Mouse (Mus musculus): ENCODE measurements around the gene Hsd11b1.
A peak's percentile ranks its signal among the peaks of the same experiment; 100 is the strongest.
"Not testable (repeated sequence)": the region's sequence is repeated elsewhere in the genome, so short reads cannot be mapped to it uniquely, and the experiment has no call there.

Gene Hsd11b1

DNA sequence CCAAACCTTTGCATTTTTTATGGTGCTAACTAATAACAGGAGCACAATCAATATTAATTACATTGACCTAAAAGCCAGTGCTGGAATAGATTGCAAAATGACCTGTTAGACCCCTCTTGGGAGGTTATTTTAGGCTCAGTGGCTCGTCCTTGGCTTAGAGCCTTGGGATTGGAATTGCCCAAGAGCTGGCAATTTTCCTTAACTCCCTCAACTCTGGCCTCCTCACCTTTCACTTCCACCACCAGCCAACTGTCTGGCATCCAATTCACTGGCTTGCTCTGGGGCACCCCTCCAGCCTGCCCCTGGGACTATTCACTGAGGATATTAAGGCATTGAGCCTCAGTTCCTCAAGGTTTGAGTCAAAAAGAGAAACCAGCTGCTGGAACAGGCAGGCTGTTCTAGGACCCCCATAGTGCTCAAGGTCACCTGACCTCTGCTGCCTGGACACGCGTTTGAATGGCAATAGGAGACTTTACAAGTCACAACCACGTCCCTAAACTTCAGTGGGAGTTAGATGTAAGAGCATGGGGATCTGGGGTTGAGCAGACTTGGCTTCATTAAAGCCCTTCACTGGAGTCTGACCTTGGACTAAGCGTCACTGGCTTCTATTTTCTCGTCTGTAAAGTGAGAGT lies 14.7 kb upstream of the Hsd11b1 start:
- DNase-seq: peak; percentile 48

DNA sequence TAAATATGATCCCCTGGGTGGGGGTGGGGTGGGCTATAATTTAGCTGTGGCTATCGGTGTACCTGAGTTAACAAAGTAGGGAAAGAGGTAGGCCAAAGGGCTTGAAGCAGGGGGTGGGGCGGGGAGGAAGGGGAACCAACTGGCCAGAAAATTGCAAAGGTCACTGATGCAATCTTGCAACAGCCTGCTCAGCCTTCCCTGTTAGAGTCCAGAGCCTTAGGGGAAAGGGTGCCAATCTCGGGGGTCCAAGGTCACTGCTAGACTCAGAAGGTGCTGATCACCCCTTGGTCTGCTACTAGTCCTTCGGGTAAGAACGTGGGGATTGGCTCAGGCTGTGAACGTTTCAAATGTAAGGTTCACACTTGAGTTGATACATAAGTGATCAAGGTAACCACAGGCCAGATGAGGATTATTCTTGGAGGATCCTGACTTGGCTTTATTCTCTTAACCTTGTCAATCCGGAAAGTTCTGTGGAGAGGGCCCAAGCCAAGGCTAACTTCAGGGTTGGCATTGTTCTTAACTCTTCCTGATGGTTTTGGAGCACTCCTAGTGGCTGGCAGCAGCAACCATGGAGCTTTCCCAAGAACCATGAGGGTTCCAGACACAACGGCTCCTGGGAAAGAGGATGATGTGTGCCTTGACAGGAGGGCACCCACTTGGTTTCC lies 10.7 kb upstream of the Hsd11b1 start:
- DNase-seq: peak; percentile 54

DNA sequence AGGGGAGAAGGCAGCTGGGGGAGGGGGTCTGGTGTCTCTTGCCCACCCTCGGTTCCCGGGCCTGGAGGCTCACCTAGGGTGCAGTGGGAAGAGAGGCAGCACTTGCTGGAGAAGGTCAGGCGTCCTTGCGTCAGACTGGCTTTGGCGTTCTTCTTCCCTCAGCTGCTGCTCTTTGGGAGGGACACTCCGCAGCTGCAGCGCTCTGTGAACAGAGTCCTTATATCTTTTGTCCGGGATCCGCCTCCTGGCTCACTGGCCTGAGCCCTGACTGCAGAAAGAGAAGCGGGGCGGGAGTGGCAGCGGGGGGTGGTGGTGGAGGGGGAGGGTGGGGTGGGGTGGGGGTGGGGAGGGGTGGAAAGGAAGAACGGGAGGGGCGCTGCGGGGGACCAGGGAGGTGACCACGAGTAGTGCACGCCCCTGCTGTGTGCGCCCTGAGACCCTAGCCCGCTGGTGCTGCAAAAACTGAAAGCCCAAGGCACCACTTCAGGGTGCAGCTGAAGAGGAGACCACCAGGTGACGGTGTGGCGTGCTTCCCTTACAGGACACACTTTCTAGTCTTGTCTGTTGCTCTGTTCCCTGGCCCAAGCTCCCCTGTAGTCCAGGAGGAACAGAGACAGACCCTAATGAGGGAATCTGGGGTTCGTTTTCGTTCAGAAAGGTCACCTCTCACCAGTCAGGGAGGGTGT lies 9.2 kb upstream of the Hsd11b1 start, which contains the start of gene G0s2:
Gene G0s2 (minus strand): TSS at position 302 of the 686 bp plus-strand sequence.
- peak; percentile 86 for DNase-seq

DNA sequence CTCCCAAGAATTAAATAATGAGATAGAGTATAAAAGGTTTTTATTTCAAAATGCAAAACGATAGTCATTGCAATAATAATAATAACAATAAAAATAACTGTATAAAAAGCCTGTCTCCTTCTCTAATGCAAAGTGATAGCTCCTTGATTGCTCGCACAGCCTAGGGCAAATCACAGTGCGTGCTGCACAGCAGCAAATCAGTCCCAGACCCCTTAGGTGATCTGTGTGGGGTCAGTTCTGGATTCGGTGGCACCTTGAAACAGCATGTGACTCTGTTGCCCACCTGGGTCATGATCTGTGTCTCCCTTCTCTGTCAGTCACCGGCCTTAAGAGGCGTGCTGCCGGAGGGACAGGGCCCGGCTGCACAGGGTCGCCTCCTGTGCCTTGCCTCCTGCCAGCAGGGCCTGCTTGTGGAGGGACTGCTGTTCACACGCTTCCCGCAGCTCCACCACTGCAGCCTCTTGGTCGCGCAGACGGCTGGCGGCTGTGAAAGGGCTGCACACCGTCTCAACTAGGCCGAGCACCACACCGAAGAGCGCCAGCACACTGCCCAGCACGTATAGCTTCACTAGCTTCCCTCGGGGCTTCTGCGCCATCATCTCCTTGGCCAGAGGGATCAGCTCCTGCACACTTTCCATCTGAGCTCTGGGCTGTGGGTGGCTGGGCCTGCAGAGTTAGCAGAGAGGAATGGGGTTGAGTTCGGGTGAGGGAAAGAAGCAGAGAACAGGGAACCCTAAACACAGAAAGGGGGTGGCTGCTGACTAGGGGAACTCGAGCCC lies 8.5 kb upstream of the Hsd11b1 start:
- no peak for DNase-seq

DNA sequence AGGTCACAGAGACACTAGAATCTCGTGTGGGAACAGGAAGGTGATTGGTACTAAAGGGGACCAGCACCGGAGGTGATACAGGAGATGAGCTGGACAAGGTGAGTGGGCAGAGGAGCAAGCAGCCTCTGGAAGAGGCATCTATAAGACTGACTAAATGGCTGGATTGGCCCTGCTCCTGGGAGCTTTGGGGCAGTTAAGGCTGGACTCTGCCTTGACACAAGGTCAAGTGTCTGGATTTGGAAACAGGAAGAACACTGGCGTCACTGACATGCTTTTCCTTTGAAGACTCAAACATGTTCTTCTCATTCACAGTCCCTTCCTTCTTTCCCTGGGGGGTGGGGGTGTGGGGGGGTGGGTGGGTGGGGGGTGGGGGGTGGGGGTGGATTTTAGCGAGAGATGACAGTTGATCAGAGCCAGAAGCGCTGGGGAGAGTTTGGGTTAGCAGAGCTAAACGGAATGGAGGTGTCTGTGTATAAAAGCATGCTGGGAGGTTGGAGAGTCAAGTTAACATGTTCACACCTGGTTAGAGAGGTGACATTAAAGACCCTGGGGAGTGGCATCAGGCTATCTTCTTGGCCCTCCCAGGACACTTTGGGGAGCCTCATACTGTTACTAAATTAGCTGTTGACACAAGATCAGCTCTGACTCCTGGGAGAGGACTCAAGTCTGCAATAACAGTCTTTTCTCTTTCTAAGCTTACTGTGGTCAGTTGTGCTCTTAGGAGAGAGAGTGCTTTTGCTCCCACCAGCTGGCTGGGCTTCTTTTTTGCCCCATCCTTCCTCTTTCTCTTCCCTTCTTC lies 7.3 kb upstream of the Hsd11b1 start:
- no peak for DNase-seq

DNA sequence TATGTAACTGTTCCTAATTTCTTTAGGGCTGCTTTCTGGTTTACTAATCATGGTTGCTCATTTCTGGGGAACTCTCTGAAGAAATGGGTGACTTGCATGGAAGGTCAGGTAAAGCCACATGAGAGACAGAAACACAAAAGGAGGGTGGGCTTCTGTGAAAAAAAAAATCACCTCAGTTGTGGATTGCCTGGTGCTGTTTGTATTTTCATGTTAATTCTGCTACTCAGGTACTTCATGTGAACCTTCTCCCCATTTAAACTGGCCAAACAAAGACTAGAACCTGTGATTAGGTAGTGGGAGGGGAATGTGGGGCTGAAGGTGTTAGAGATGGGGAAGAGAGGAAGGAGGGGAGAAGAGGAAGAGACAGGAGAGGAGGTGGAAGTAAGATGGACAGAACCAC lies 1.9 kb upstream of the Hsd11b1 start:
- no peak for DNase-seq

DNA sequence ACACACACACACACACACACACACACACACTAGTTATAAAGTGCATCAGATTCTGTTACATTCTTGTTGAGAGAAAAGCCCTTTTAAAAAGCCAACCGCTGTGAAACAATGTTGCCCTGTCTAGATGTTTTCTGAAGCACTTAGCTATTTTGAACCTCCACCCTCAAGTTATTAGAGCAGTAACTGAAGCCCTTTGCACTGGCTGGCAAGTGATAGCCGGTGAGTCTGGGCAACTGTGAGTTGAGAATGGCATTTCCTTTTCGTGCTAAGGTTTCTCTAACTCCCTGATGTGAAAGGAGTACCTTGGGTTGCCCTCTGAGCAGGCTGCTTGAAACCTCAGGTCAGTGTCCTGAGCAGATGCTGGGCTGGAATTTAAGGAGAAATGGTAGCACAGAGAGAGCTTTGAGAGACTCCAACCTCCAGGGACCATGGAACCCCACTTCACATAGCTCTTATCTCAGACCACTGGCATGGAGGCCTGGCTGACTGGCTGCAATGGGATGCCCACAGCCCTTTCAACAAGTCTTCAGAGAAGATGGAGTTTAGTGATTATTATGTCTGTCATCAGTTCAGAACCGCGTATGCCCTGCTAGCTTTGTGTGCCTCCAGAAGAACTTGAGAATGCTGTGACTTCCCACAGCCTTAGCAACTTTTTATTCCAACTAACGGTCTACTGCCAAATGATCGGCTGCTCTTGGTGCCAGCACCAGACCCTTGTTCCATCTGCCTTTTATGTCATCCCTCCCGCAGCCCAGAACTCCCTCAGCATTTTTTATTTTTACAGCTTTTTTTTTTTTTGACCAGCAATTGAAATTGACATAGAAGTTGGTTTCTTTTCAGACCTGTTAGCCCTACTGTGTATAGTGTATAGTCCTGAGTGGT lies 608 bp downstream of the Hsd11b1 start:
- no peak for DNase-seq

DNA sequence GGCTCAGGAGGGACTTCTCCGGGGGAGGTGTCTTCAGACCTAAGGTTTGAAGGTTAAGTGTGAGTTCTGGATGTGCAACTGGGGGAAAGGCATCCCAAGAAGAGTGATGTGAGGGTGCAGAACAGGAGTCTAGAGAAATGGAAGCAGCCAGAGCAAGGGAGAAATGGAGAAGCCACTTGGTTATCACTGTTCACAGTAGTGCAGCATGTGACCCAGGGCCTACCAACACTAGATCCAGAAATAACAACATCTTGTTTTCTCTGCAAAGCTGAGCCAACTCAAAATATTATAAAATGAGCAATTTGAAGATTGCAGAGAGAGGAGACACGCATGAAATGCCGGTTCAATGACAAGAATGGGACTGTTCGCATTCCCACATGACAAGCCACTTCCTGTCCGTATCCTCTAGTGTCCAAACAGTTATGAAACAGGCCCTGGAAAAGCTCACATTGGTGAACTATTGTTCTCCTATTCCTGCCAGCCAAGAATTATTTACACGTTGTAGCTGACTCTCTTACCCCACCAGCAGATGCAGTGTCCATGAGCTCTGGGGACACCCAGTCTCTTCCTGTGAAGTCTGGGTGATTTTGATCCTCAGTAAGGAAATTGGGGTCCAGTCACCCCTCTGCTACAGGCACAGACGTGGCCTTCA lies 1.9 kb downstream of the Hsd11b1 start:
- DNase-seq: peak; percentile 40

DNA sequence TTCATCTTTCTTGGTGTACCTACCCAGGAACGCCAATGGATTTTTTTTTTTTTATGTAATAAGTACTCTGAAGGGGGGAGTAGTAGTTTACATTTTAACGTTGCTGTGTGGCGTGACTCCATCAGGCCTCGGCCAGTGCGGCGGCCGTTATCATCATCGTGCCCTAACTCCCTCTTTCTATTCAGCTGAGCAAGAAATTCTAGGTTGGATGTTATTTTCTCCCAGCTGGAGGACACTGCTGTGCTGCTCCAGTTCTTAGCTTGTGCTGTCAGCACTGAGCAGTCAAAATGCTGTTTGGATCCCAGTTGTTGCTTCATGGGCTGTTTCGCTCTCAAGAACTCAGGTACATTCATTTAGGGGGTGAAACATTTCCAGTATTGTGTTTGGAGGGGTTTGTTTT lies 4.3 kb downstream of the Hsd11b1 start:
- no peak for DNase-seq

DNA sequence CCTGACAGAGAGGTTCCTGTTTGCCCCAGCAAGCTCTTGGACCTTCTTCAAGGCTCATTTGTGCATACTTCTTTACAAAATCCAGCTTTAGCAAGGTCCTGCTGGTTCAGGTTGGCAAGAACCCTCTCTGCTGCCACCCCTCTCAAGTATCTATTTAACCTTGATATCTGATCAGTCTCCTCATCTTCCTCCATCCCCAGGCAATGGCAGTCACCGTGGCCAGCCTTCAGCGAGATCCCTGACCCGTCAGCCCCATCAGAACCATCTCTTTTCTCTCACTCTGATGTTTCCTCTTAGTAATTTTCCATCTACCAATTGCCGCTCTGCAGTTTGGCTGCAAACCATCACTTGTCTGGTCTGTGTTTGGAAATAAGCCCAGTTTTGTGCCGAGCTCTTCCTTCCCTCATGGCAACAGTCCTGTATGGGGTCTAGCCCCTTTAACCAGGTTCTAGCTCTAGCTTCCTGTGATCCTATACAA lies 7.2 kb downstream of the Hsd11b1 start:
- no peak for DNase-seq

DNA sequence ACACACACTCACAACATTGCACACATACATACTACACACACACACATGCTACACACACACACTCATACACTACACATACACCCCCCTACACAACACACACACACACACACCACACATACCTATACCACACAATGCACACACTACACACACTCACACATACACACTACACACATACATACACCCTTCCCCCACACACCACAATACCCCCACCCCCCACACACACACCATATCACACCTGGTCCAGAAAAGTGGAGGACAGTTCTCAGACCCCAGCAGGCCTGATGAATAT lies 7.6 kb downstream of the Hsd11b1 start:
- no peak for DNase-seq

DNA sequence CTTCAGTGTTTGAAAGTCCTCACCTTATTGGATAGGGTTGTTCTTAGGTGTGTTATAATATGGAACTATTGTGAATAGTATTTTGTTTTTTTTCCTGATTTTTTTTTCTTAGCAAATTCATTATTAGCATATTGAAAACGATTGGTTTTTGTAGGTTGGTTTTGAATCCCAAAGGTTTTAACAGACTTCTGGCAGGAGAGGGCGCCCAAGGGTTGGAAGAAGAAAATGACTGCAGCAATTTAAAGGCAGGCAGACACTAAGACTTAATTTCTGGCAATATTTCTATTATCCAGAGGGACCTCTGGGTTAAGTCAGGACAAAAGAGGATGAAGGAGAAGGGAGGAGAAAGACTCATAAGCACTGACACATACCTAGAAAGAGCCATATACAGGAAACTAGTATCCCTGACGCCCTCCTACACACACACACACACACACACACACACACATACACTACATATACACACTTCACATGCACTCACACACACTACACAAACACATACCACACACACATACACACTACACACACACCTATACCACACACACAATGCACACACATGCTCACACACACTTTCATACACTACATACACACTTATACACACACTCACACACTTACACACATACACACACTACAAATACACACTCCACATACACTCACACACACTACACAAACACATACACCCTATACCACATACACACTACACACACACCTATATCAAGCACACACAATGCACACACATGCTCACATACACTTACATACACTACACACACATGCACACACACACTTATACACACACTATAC lies 8.2 kb downstream of the Hsd11b1 start:
- peak; percentile 81 for DNase-seq

DNA sequence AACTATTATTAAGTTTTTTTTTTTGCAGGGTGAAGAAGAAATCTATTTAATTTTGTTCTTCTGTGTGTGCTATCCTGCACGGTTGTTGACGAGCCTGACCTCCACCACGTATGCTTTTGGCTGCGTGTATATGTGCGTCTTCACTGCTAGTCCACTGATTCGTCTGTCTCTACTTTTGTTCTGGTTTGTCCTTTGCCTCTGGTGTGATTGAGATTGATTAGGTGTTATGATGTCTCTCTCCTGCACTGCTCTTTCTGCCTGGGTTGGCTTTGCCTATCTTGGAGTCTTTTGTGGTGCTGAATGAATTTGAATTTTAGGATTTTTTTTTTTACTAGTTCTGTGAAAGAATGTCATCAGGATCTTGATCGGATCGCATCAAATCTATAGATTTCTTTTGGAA lies 8.8 kb downstream of the Hsd11b1 start:
- DNase-seq: no peak

DNA sequence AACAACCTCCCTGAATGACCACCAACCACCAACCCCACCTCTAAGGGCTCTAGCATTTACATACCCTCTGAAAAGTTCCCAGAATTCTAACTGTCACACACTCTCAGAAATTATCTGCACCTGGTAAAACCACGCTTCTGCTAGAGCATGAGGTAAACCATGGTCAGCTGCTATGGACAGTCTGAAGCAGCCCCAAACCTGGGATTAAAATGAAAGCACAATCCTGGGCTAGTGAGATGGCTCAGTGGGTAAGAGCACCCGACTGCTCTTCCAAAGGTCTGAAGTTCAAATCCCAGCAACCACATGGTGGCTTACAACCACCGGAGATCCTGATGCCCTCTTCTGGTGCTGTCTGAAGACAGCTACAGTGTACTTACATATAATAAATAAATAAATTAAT lies 10.0 kb downstream of the Hsd11b1 start:
- not testable (repeated sequence) for DNase-seq

DNA sequence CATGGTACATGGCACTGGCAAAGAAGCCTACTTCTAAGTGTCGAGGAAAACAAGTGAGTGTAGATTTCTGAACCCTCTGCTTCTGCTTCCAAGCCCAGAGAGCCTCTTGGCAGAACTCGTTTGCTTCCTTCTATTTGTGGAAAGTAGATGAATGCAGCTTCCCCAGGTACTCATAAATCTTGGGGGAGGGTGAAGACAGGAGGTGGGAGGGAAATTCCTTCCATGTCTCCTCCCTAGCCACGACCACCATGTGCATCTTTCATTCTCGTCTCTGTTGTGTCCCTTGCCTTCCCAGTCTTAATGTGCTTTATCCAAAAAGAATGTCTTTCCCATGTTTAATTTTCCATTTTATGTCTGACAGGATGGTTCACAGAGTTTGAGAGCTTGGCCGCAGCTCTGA lies 11.3 kb downstream of the Hsd11b1 start:
- no peak for DNase-seq

DNA sequence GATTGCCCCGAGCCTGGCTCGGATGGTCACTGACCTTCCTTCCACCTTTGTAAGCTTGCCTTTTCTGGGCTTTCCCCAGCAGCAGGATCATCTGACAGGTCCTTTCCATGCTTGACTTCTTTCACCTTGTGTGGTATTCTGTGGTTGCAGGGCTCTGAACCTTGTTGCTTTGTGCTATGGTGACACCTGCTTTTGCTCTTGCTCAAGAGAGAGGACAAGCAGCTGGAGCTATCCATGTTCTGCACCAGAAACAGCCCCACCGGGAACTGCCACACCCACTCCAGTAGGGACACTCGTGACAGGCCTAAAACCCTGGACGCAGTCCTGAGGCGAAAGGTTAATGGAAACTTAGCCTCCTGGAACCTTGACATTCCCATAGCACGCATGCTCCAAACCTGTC lies 12.5 kb downstream of the Hsd11b1 start:
- no peak for DNase-seq

DNA sequence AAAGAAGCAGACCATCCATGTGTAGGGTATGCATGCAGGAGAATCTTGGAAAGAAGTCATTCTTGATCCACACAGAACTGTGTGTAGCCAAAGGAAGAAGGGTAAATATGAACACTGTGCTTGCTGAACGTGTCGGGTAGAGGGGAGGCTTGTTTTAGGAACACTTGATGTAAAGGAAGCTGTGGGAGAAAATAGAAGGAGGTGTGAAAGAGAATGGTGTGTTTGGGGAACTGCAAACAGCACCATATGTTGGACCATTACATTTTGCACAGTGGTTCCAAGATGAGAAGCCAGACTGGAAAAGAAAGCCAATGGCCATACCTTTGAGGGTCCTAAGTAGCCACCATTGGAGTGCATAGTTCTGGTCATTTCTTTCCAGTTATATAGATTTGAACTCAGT lies 13.8 kb downstream of the Hsd11b1 start:
- no peak for DNase-seq

DNA sequence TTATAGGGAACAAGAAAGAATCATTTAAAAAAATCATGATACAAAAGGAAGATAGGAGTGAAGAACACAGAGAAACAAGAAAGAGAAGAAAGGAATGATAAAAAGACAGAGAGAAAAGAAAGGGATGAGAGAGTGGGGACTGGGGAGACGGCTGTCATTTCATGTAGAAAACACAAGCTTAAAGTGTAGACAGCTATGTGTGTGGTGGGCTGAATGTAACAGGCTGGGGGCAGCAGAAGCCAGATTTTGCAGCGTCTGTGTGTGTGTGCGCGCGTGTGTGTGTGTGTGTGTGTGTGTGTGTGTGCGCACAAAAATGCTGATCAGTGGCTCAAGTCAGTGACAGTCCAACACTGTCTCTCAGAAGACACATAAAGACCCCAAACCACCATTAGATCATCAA lies 19.6 kb downstream of the Hsd11b1 start:
- no peak for DNase-seq

DNA sequence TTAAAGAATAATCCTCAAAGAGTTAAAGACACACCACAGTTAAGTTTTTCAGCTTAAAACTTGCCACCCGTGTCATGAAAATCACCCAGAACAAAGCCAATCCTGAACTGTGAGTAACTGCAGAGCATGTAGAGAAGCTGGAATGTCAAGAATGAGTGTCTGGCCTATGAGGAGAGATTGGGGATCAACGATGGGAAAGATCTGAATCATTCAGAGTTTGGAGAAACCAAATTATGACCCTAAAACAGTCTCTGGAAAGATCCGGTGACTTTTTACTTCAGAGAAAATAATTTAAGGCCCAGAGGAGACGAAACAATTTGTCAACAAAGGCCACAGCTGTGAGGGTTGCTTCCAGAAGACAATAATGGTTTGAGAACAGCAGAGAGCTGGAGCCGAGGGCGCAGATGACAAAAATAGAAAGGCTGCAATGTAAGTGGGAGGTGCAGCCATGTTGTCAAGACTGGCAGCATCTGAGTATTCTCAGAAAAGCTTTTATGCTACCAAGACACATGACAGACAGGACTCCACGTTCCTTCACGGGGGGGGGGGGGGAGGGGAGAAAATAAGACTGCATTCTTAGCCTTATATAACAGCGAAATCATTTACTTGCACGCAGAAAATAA lies 20.2 kb downstream of the Hsd11b1 start:
- no peak for DNase-seq

DNA sequence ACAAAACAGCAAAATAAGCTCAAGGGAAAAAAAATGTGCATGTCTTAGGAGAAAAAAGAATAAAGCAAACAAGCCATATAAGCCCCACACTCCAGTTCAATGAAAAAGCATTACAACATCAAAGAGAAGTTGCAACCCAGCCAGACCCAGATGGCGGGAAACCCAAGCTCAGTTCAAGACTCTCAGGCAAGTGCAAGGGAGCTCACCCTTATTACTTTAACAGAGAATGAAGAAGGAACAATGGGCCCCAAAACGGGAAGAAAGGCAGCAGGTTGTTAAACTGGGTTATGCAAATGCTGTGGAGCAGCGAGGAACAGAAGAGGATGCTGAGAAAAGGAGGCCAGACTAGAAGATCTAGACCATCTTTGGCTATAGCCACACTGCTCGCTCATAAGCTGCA lies 21.0 kb downstream of the Hsd11b1 start:
- no peak for DNase-seq
